Mouse (Mus musculus) G1E (cell line): ENCODE results near the gene Mpdu1. TPM values are rescaled to one million over a fixed set of nuclear protein-coding genes. Genes with fewer than 3 reads are reported as not detected.

Experiments
- ATAC-seq: 2 replicates; pipeline ENCODE4 v1.8.0; 2016; ENCODE audit warnings: mild to moderate bottlenecking; ENCODE audit not compliant: insufficient number of reproducible peaks, poor library complexity, low FRiP score, severe bottlenecking; ENCODE audit errors: extremely low read depth
- DNase-seq: peaks from one replicate; pipeline ENCODE4 v3.0.0; 2012; ENCODE audit warnings: low spot score
- H3K27me3 ChIP-seq: 2 replicates; pipeline ENCODE4 v1.6.1; 2012; ENCODE audit warnings: mild to moderate bottlenecking, low read length, inconsistent platforms; ENCODE audit not compliant: insufficient read depth
- H3K36me3 ChIP-seq: replicated peaks from 2 replicates; pipeline ENCODE3; 2012; ENCODE audit warnings: mild to moderate bottlenecking, inconsistent platforms
- H3K4me1 ChIP-seq: 2 replicates; pipeline ENCODE4 v1.6.1; 2012; ENCODE audit warnings: low read depth, low read length, inconsistent platforms, mixed read lengths; ENCODE audit not compliant: insufficient read depth
- H3K4me3 ChIP-seq: 2 replicates; pipeline ENCODE4 v1.5.1; 2012; ENCODE audit warnings: low read depth, mild to moderate bottlenecking, inconsistent platforms, low read length, moderate library complexity, mixed read lengths
- H3K9me3 ChIP-seq: replicated peaks from 2 replicates; pipeline ENCODE4 v1.6.1; 2012; ENCODE audit warnings: inconsistent platforms
- CTCF ChIP-seq: IDR thresholded peaks from 2 replicates; pipeline ENCODE4 v1.5.1; 2012; ENCODE audit warnings: low read depth, low read length, inconsistent platforms, mixed read lengths
- GATA1 ChIP-seq: IDR thresholded peaks from 2 replicates; pipeline ENCODE4 v1.6.1; 2012; ENCODE audit warnings: borderline replicate concordance, low read length, inconsistent platforms, mixed read lengths
- GATA2 ChIP-seq: IDR thresholded peaks from 2 replicates; pipeline ENCODE4 v1.6.1; 2012; ENCODE audit warnings: low read depth, low read length, inconsistent platforms, borderline replicate concordance
- POLR2AphosphoS5 ChIP-seq: IDR thresholded peaks from 2 replicates; pipeline ENCODE4 v1.6.1; 2012; ENCODE audit warnings: low read depth, low read length, inconsistent platforms; ENCODE audit not compliant: insufficient replicate concordance
- TAL1 ChIP-seq: conservative IDR thresholded peaks from 2 replicates; pipeline ENCODE4 v1.6.1; 2012; ENCODE audit warnings: low read depth, low read length, inconsistent platforms, mixed read lengths
- polyA plus RNA-seq: library from polyadenylated mRNA; stranded (reverse); fragments of >175 nt; gene quantifications from 2 replicates; pipeline ENCODE4 v1.2.3, GENCODE M21; 2012
- total RNA-seq, 2 experiments: library from RNA; stranded (forward) in 1 of 2; stranded (reverse) in 1 of 2; fragments of 200-1000 nt in 1 of 2; fragments of >200 nt in 1 of 2; fragmentation: Nextera tagmentation in 1 of 2; gene quantifications; 2 replicates each; pipeline ENCODE4 v1.2.3; 2014 to 2017

The Mpdu1 gene
- total and polyA plus RNA-seq, 3 experiments, result 24.9 to 43.4 (median 27.0) TPM

DNA sequence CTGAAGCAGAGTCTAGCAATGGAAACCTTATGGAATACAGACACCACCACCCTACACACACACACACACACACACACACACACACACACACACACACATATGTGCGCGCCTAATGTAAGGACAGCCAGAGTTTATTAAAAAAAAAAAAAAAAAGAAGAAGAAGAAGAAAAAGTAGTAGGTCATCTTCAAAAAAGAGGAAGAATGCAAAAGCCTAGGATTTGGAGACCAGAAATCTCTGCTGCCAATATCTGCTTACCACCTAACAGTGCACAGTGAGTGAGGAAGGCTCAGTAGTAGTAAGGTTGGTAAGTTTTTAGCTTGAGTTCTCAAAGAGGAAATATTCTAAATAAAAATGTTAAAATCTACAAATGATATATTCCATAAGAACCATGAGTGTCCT, 16.7 kb upstream of the Mpdu1 start:
- no peak for TF ChIP-seq TAL1
- no peak for TF ChIP-seq CTCF
- TF ChIP-seq POLR2AphosphoS5, result no peak
- TF ChIP-seq GATA1, result no peak
- TF ChIP-seq GATA2, result no peak
- peaks cover 64% of the 10 kb centered on the region for H3K36me3 ChIP-seq
- DNase-seq (no peak), ATAC-seq (no peak)
- H3K9me3 ChIP-seq, result no peaks in the 10 kb centered on the region
- H3K4me1 ChIP-seq, result peaks cover 68% of the 10 kb centered on the region
- peaks cover 8% of the 10 kb centered on the region for H3K27me3 ChIP-seq
- no peak overlapping the region; the same call in 1 of the 2 replicates for H3K4me3 ChIP-seq

DNA sequence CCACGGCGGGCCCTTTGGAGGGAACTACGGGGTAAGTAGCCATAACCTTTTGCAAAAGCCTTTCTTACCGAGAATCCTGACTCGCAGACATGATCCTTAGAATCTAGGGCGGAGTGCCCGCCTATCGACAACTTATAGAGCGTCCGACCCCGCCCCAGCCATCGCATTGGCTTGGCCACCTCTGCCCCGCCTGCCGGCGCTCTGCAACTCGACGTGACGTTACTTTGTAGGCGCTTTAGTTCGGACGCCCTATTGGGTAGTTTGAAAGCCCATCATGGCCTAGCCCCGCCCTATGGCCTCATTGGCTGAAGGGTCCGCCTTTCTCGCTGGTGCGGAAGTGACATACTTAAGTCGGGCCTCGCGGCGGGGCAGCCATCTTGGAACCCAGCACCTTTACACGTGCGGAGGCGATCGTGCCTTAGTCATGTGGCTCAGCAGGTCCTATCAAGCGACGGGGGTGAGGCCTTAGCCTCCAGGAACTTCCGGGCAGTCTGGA, 9.8 kb upstream of the Mpdu1 start, which contains the start of gene Eif4a1:
Eif4a1 (minus strand) TSS at position 213 of the 496 bp plus-strand sequence.
- Histone ChIP-seq H3K36me3 (peaks cover 93% of the 10 kb centered on the region), H3K4me3 (peak within 1 kb of the TSS; percentile 100), H3K4me1 (peaks cover 62% of the 10 kb centered on the region), H3K9me3 (no peaks in the 10 kb centered on the region), H3K27me3 (no peaks in the 10 kb centered on the region)
- DNase-seq, result peak; percentile 94
- peak; percentile 96 for ATAC-seq
- TF ChIP-seq TAL1 (no peak), POLR2AphosphoS5 (no peak; the same call in 1 of the 2 replicates), CTCF (no peak), GATA2 (no peak), GATA1 (no peak)

GRCm38 (mm10) chr11:69671726-69672124, 9.3 kb upstream of the Mpdu1 start:
- peaks cover 88% of the 10 kb centered on the region for H3K36me3 ChIP-seq
- H3K9me3 ChIP-seq, result no peaks in the 10 kb centered on the region
- no peaks in the 10 kb centered on the region for H3K27me3 ChIP-seq
- H3K4me1 ChIP-seq, result peaks cover 60% of the 10 kb centered on the region
- TF ChIP-seq CTCF (no peak), POLR2AphosphoS5 (no peak), TAL1 (no peak), GATA2 (no peak), GATA1 (no peak)
- no peak for ATAC-seq
- DNase-seq, result no peak
- peak overlapping the region; percentile 100 for H3K4me3 ChIP-seq

DNA sequence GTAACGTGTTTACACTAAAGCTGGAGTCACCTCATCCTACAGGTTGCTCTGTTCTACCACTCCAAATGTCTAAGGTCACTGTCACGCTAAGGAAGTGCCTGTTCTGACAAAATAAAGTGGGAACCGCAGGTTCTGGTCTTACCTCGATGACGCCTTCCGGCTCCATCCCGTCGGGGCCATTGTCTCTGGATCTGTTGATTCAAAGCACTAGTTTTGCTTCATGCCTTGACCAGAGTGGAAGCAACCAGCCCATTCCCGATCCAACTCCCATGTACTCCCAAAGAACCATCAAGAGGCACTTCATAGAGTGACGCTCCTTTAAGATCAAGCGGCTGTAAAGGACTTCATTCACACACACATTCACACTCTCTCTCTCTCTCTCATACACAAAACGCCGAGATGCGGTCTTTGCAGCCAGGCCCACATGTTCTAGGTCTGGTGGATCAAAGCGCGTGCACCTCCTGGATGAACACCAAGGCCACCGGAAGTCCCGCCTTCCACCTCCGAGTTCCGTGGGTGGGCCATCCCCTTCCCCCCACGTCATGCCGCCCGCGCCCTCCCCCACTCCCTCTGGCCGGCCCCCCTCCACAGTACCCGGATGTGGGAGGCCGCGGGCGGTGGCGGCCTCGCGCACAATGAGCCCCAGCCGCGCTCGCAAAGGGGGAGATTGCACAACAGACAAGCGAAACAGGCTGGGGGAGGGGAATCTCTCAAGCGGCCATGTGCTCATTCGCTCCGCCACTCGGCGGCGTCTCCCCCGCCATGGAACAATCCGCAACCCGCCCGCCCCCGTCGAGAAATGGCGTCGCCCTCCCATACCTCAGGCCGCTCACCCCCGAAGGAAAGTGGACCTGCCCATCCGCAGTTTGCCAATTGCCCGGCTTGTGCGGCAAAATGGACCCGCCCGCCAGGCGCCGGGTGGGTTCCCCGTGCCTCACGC, 8.6 kb upstream of the Mpdu1 start:
- Histone ChIP-seq H3K9me3 (no peaks in the 10 kb centered on the region), H3K4me1 (peaks cover 61% of the 10 kb centered on the region), H3K27me3 (no peaks in the 10 kb centered on the region), H3K4me3 (peak overlapping the region; percentile 100), H3K36me3 (peaks cover 88% of the 10 kb centered on the region)
- TF ChIP-seq GATA2 (no peak), POLR2AphosphoS5 (peak; percentile 83)
- DNase-seq, result peak; percentile 95
- peak; percentile 22; the same call in 1 of the 2 replicates for ATAC-seq

- Histone ChIP-seq H3K4me3 (no peak overlapping the region), H3K9me3 (no peaks in the 10 kb centered on the region), H3K4me1 (peaks cover 69% of the 10 kb centered on the region), H3K36me3 (peaks cover 82% of the 10 kb centered on the region), H3K27me3 (no peaks in the 10 kb centered on the region)
- DNase-seq (no peak), ATAC-seq (no peak)
- TF ChIP-seq TAL1 (no peak), CTCF (no peak), POLR2AphosphoS5 (no peak), GATA2 (no peak), GATA1 (no peak)
Measured at GRCm38 (mm10) chr11:69666665-69667005, 4.2 kb upstream of the Mpdu1 start.

DNA sequence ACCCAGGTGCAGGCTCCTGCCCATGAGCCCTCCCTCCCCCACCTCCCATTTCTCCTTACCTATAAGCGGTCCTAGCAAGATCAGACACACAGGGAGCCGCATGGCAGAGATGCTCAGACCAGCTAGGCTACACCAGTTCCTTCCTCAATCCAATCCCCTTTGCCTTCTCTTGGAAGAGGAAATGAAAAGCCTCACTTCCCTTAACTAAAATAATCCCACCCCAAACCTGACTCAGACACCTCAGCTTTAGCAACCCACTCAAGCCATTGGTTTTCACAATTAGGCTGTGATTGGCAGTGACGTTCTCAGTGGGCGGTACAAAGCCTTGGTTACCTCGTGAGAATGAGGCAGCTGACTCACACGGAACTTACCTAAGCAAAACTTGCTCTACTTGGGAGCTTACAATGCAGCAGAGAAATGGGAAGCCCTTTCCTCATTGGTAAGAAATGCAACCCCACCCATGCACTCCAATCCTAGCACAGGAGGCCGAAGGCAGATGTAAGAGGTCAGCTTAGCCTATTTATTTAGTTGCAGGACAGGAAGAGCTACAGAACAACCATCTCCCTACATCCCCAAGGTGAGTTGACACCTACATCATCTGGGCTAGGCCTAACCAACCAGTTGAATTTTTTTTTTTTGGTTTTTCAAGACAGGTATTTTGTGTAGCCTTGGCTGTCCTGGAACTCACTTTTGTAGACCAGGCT, 3.7 kb upstream of the Mpdu1 start, which contains the start of gene Cd68:
Cd68 (minus strand) TSS at position 193 of the 704 bp plus-strand sequence.
- H3K9me3 ChIP-seq, result no peaks in the 10 kb centered on the region
- peaks cover 74% of the 10 kb centered on the region for H3K4me1 ChIP-seq
- peaks cover 77% of the 10 kb centered on the region for H3K36me3 ChIP-seq
- no peak within 1 kb of the TSS for H3K4me3 ChIP-seq
- H3K27me3 ChIP-seq, result no peaks in the 10 kb centered on the region
- peak; percentile 87; the same call in 1 of the 2 replicates for TF ChIP-seq POLR2AphosphoS5
- TF ChIP-seq CTCF, result no peak
- 0 out of 2 replicates have a peak, but pooled peaks have one; percentile 2 for ATAC-seq
- peak; percentile 30 for DNase-seq
